Mouse (Mus musculus) hindbrain, embryonic 14.5 days (tissue): Measurements from ENCODE around the gene Creb3. TPM values are rescaled to one million over a fixed set of nuclear protein-coding genes. Genes with fewer than 3 reads are reported as not detected.

Experiments used
- ATAC-seq: fragments of 200-750 bp; cut with Nextera tagmentation; 2 replicates; pipeline ENCODE4 v1.8.0; 2017; ENCODE audit warnings: moderate number of reproducible peaks, mild to moderate bottlenecking, moderate TSS enrichment, moderate library complexity; ENCODE audit not compliant: low FRiP score
- DNase-seq: peaks from one replicate; pipeline ENCODE4 v3.0.0-alpha.2; 2015; ENCODE audit warnings: low spot score
- H3K27ac ChIP-seq: fragments of 300-500 bp; sonication (generic); 2 replicates; pipeline ENCODE4 v1.5.1; 2014; ENCODE audit warnings: mild to moderate bottlenecking, moderate library complexity
- H3K27me3 ChIP-seq: fragments of 300-500 bp; sonication (generic); 2 replicates; pipeline ENCODE4 v1.6.1; 2014; ENCODE audit warnings: mild to moderate bottlenecking, low read length, mixed read lengths; ENCODE audit not compliant: control insufficient read depth, insufficient read depth
- H3K36me3 ChIP-seq: fragments of 300-500 bp; sonication (generic); replicated peaks from 2 replicates; pipeline ENCODE4 v1.6.1; 2014; ENCODE audit not compliant: control insufficient read depth, insufficient read depth
- H3K4me1 ChIP-seq: fragments of 300-500 bp; sonication (generic); replicated peaks from 2 replicates; pipeline ENCODE4 v1.6.1; 2014; ENCODE audit warnings: antibody characterized with exemption, low read length, mixed read lengths; ENCODE audit not compliant: control insufficient read depth, insufficient read depth
- H3K4me2 ChIP-seq: fragments of 300-500 bp; sonication (generic); replicated peaks from 2 replicates; pipeline ENCODE4 v1.6.1; 2014; ENCODE audit warnings: mild to moderate bottlenecking, moderate library complexity
- H3K4me3 ChIP-seq: fragments of 300-500 bp; sonication (generic); replicated peaks from 2 replicates; pipeline ENCODE4 v1.5.1; 2014; ENCODE audit warnings: mild to moderate bottlenecking, low read length
- H3K9ac ChIP-seq: fragments of 300-500 bp; sonication (generic); 2 replicates; pipeline ENCODE4 v1.6.1; 2014
- H3K9me3 ChIP-seq: fragments of 300-500 bp; sonication (generic); 2 replicates; pipeline ENCODE4 v1.6.1; 2016; ENCODE audit warnings: low read length; ENCODE audit not compliant: control insufficient read depth
- WGBS: fragments of 180-500 bp; shearing (Covaris S2); extraction: QIAGEN DNeasy Blood & Tissue Kit; methylation state at CpG from one replicate; pipeline ENCODE4 v1.1.7; 2014; 5-methylcytosine and 5-hydroxymethylcytosine counted together
- polyA plus RNA-seq: library from polyadenylated mRNA; unstranded; fragments of >200 nt; fragmentation: Nextera tagmentation; extraction: Ambion mirVana; gene quantifications from 2 replicates; pipeline ENCODE4 v1.2.1, GENCODE M21; 2014

Gene Creb3
- polyA plus RNA-seq, 1 experiment from 2014 or later, result 80.0 TPM

GRCm38 (mm10) chr4:43604099-43604498 lies 42.0 kb downstream of the Creb3 start:
- H3K36me3 ChIP-seq, result no peaks in the 10 kb centered on the region
- no peak overlapping the region for H3K4me2 ChIP-seq
- H3K27ac ChIP-seq, result no peak overlapping the region
- H3K27me3 ChIP-seq, result no peaks in the 10 kb centered on the region
- DNase-seq (no peak), ATAC-seq (no peak)
- H3K9ac ChIP-seq, result no peak overlapping the region
- WGBS, result 75% methylated on average over 3 of the region's 3 CpGs
- H3K9me3 ChIP-seq, result no peaks in the 10 kb centered on the region
- no peaks in the 10 kb centered on the region for H3K4me1 ChIP-seq
- no peak overlapping the region for H3K4me3 ChIP-seq

- no peaks in the 10 kb centered on the region for H3K9me3 ChIP-seq
- no peaks in the 10 kb centered on the region for H3K36me3 ChIP-seq
- DNase-seq, result no peak
- 84% methylated on average over 9 of the region's 9 CpGs for WGBS
- no peak overlapping the region for H3K4me2 ChIP-seq
- H3K4me1 ChIP-seq, result no peaks in the 10 kb centered on the region
- H3K9ac ChIP-seq, result no peak overlapping the region
- no peak overlapping the region for H3K27ac ChIP-seq
- H3K27me3 ChIP-seq, result no peaks in the 10 kb centered on the region
- H3K4me3 ChIP-seq, result no peak overlapping the region
- no peak for ATAC-seq
Measured at GRCm38 (mm10) chr4:43604751-43605685, 42.9 kb downstream of the Creb3 start.

GRCm38 (mm10) chr4:43612534-43612933 lies 50.4 kb downstream of the Creb3 start:
- Histone ChIP-seq H3K36me3 (no peaks in the 10 kb centered on the region), H3K4me2 (no peak overlapping the region), H3K9ac (no peak overlapping the region), H3K4me3 (no peak overlapping the region), H3K27ac (no peak overlapping the region), H3K9me3 (no peaks in the 10 kb centered on the region), H3K27me3 (no peaks in the 10 kb centered on the region), H3K4me1 (no peaks in the 10 kb centered on the region)
- ATAC-seq (no peak), DNase-seq (no peak)
- 77% methylated on average over 10 of the region's 10 CpGs for WGBS

GRCm38 (mm10) chr4:43613060-43613730 lies 51.1 kb downstream of the Creb3 start:
- Histone ChIP-seq H3K4me1 (no peaks in the 10 kb centered on the region), H3K27me3 (no peaks in the 10 kb centered on the region), H3K9me3 (no peaks in the 10 kb centered on the region), H3K27ac (no peak overlapping the region), H3K4me2 (no peak overlapping the region), H3K36me3 (no peaks in the 10 kb centered on the region), H3K4me3 (no peak overlapping the region), H3K9ac (no peak overlapping the region)
- ATAC-seq, result no peak
- DNase-seq, result peak; percentile 20
- WGBS, result 62% methylated on average over 3 of the region's 3 CpGs

Other genes with a start within 250 kb of the Creb3 start
- gene Rusc2, start 180.4 kb upstream of the Creb3 start, polyA plus RNA-seq, result 58.3 and 58.5 TPM in 2 replicates
- gene Fam166b, start 133.2 kb upstream of the Creb3 start, polyA plus RNA-seq, result 1.6 and 2.2 TPM in 2 replicates
- gene Tesk1, start 120.4 kb upstream of the Creb3 start, polyA plus RNA-seq, result 21.8 and 22.6 TPM in 2 replicates
- gene Cd72, start 107.7 kb upstream of the Creb3 start, polyA plus RNA-seq, result 6.4 and 7.5 TPM in 2 replicates
- gene Sit1, start 78.6 kb upstream of the Creb3 start, polyA plus RNA-seq, result not detected in 2 replicates
- 80.3 and 92.0 TPM in 2 replicates for gene Ccdc107, start 69.4 kb upstream of the Creb3 start, polyA plus RNA-seq
- 4.7 and 6.1 TPM in 2 replicates for gene Arhgef39, start 62.6 kb upstream of the Creb3 start, polyA plus RNA-seq
- 0.16 and 0.26 TPM in 2 replicates for gene Car9, start 55.4 kb upstream of the Creb3 start, polyA plus RNA-seq
- 9.1 and 10.8 TPM in 2 replicates for gene Tpm2, start 38.6 kb upstream of the Creb3 start, polyA plus RNA-seq
- 57.5 and 62.8 TPM in 2 replicates for gene Tln1, start 359 bp downstream of the Creb3 start, polyA plus RNA-seq
- 21.7 and 25.2 TPM in 2 replicates for gene Rgp1, start 16.4 kb downstream of the Creb3 start, polyA plus RNA-seq
- gene Gba2, start 16.5 kb downstream of the Creb3 start, polyA plus RNA-seq, result 44.5 and 49.7 TPM in 2 replicates
- 1.0 and 1.9 TPM in 2 replicates for gene Msmp, start 22.2 kb downstream of the Creb3 start, polyA plus RNA-seq
- gene Npr2, start 69.6 kb downstream of the Creb3 start, polyA plus RNA-seq, result 13.3 and 14.2 TPM in 2 replicates
- gene Spag8, start 91.3 kb downstream of the Creb3 start, polyA plus RNA-seq, result 5.5 and 9.3 TPM in 2 replicates
- 70.1 and 77.0 TPM in 2 replicates for gene Hint2, start 94.1 kb downstream of the Creb3 start, polyA plus RNA-seq
- 8.7 and 10.5 TPM in 2 replicates for gene Tmem8b, start 106.6 kb downstream of the Creb3 start, polyA plus RNA-seq
- 1.9 and 2.2 TPM in 2 replicates for gene Fam221b, start 106.8 kb downstream of the Creb3 start, polyA plus RNA-seq
- gene Olfr70, start 138.5 kb downstream of the Creb3 start, polyA plus RNA-seq, result not detected in 2 replicates
- gene Olfr71, start 147.9 kb downstream of the Creb3 start, polyA plus RNA-seq, result not detected in 2 replicates
- gene Hrct1, start 164.9 kb downstream of the Creb3 start, polyA plus RNA-seq, result 0.18 and 0.58 TPM in 2 replicates
- gene Spaar, start 167.7 kb downstream of the Creb3 start, polyA plus RNA-seq, result 0.04 and 0.07 TPM in 2 replicates
- gene Olfr159, start 208.7 kb downstream of the Creb3 start, polyA plus RNA-seq, result not detected in 2 replicates